Mouse (Mus musculus): Measurements from ENCODE around the gene Pold4. TPM values are rescaled to one million over a fixed set of nuclear protein-coding genes. Genes with fewer than 3 reads are reported as not detected.
"Not testable (repeated sequence)": the region's sequence is repeated elsewhere in the genome, so short reads cannot be mapped to it uniquely, and the experiment has no call there.

Pold4 gene
- total RNA-seq, 1 experiment from 2014 or later = 60.4 TPM

DNA sequence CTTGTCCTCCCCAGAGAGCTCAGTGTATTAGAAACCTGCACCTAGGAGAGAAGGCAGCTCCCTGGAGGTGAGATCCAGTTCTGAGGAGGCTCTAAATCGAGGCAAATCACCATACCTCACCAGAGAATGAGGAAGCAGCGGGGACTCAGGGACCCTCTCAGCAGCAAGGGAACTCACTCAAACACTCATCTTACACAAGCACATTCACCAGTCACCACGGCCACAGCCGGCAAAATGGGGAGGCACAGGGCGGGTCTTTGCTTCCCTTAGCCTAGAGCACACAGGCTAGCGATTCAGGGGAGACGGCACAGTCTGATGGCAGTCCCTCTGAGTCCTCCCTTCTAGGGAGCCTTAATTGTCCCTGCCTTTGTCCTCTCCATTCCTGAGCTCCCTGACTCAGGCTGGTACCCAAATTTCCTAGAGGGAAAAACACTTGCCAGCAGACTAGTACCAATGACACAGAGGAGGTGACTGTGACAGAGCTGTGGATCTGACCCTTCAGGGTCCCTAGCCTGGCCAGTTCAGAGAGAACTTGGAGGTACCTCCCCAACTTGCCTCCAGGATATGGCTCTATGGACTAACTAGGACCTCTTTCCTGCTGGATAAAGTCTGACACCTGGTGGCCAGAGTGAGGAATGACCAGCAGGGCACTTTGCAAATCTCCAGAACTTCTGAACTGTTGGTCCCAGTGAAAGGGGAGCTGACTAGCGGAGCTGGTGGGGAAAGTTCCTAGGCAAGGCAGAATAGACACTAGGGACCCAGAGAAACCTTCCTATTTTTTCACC is 3.6 kb upstream of the Pold4 start:
- peak; percentile 56 for DNase-seq

- no peak for DNase-seq
Measured at GRCm38 (mm10) chr19:4228891-4229290, 2.8 kb upstream of the Pold4 start.

DNA sequence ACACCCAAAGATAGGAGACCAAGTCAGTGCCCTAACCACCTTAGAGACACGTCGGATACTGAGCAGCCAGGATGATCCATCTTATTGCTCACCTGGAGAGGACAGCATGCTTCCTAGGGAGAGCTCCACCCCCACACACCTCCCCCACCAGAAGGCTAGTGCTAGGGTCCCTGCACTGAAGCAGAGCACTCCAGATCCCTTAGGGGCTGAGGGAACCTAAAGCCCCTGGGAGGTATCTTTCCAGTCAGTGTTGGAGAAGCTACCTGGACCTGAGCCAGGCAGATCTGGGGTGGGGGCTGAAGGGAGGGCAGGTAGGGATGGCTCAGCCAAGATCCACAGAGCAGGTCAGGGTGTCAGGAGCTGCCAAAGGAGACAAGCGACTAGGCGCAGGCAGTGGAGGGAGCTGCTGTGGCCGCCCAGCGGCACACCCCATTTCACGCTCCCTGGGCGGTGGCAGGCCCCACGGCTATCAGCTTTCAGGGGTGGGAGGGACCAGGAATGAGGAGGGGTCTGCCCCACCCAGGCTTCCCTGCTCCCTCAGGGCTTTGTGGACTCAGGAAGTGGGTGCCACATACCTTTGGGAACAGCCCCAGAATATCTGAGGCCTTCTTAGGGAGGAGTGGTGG is 2.1 kb upstream of the Pold4 start:
- no peak for DNase-seq

DNA sequence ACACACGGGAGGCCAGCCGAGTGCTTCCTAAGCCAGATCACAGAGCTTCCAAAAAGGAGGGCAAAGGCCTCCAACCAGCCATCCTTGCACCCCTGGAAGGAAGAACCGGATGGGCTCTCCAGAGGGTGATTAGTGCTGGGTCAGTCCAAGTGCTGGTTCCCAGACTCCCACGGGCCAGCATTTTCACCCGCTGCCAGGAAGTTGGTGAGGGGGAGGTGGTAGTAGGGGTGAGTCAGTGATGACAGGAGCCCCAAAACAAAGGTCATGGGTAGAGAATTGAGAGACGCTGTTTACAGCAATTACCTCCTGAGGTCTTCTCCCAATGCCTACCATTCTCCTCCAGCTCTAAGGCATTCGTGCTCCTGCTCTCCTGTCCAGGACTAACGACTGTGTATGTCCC is 1.3 kb upstream of the Pold4 start:
- peak; percentile 64 for DNase-seq

DNA sequence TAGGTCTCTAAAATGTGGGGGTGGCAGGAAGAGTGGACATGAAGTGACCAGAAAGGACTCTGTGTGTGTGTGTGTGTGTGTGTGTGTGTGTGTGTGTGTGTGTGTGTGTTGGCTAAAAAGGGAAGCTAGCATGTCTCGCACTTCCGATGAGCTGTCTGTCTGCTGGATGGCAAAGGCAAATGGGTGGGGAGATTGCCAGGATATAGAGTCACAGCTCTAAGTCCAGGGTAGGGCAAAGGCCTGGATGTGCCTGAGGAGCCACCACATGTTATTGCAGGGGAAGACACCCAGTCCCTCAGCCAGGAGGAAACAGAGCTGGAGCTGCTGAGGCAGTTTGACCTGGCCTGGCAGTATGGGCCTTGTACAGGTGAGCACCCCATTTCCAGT is 480 bp downstream of the Pold4 start:
- DNase-seq = no peak

DNA sequence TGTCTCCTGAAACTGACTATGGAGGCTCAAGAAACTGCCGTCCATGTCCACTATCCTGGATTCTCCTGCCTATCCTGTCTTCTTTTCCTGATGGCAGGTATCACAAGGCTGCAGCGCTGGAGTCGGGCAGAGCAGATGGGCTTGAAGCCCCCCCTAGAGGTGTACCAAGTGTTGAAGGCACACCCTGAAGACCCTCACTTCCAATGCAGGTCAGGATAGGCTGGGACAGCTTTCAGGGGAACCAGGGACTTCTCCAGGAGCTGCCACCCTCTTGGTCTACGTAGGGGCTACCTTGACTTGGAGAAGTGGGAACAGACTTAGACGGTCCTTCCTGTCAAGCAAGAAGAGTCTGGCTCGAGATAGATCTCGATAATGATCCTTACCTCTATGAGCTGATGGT is 952 bp downstream of the Pold4 start:
- no peak for DNase-seq

GRCm38 (mm10) chr19:4234548-4234947 is 2.8 kb downstream of the Pold4 start:
- no peak for DNase-seq

DNA sequence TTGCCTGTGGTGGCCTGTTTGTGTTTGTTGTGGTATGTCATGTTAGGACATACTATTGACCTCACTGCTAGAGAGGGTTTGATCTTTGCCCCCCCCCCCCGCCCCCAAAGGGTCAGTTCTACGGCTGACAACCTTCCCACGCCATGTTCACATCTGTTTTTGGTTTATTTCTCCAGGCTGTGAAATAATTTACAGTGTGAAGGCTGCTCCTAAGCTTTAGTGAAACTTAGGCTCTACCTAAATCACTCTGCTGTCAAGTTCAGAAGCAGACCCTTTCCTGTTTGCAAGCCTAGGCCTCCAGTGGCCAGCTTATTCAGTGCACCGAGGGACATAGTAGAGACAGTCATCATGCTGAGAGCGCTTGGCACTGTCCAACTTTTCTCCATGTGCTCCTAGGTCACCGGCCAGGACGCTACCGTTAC is 8.6 kb downstream of the Pold4 start:
- DNase-seq = no peak

- DNase-seq = no peak
Measured at GRCm38 (mm10) chr19:4242416-4242815, 10.7 kb downstream of the Pold4 start.

- no peak for DNase-seq
Measured at GRCm38 (mm10) chr19:4244775-4245174, 13.1 kb downstream of the Pold4 start.

- DNase-seq = no peak
Measured at GRCm38 (mm10) chr19:4247010-4247409, 15.3 kb downstream of the Pold4 start.

GRCm38 (mm10) chr19:4248683-4249082 is 17.0 kb downstream of the Pold4 start:
- not testable (repeated sequence) for DNase-seq

DNA sequence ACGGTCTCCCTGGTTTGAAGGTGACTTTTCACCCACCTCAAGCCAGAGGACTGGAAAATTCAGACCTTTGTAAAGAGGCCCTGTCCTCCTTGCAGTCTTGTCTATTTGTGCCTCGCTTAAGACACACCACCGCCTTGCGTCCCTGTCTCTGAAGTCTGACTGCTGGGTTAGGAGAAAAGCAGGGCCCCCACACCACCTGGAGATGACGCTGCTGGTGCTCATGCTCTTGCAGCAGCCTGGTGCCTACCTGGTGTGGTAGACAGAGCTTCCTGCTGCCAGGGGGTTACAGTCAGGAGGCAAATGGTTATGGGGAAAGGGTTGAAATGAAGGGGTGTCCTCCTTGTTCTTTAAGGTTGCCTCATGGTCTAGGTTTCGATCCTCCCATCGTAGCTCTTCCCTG is 22.5 kb downstream of the Pold4 start:
- no peak for DNase-seq

DNA sequence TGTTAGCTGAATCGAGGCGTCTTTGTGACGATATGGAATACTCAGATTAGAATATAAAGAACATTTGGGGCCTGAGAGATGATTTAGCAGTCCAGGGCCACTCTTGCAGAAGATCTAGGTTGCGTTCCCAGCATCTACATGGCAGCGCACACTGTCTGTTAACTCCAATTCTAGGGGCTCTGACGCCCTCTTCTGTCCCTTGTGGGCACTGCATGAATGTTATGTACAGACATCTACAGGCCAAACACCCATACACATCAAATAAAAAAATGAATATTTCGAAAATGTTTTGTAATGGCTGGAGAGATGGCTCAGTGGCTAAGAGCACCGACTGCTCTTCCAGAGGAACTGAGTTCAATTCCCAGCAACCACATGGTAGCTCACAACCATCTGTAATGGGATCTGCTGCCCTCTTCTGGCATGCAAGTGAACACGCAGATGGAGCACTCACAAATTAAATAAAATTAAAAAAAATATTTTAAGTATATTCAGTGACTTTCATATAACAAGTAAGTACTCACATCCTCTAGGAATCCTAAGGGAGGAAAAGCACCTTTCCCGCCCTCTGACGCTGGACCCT is 24.0 kb downstream of the Pold4 start:
- no peak for DNase-seq

- peak; percentile 91 for DNase-seq
Measured at GRCm38 (mm10) chr19:4257216-4257896, 25.7 kb downstream of the Pold4 start.

DNA sequence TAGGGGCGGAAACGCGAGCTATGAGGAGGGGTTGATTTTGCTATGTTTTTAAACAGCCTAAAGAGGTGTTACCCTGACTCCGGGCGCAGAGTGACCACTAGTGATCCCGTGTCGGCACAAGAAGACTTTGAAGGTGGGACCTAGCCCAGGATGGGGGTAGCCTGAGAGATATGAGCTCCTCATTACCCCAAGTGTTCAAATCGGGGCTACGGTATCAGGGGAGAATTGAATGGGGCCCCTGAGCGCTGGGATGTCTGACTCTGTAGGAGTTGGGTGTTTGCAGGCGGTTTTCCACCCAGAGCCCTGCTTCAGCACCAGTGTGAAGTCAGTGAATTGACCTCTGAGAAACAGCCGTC is 26.2 kb downstream of the Pold4 start:
- DNase-seq = no peak

- no peak for DNase-seq
Measured at GRCm38 (mm10) chr19:4261038-4261698, 29.5 kb downstream of the Pold4 start.

GRCm38 (mm10) chr19:4262756-4263155 is 31.1 kb downstream of the Pold4 start:
- no peak for DNase-seq

DNA sequence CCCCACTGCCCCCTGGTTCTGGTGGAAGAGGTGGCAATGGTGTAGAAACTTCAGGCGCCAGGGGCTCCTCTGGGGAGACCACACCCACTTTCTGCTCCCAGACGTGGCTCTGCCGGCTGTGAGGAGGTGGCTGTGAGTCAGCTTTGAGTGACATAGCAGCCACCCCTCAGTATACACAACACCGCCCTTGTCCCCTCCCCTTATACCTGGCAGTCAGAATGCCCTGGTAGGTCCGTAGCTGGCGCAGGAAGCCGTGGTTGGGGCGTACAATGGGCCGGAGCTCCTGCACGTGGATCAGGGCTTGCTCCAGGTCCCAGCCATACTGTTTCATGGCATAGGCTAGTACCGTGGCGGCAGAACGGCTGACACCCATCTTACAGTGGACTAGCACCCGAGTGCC is 32.0 kb downstream of the Pold4 start:
- no peak for DNase-seq

GRCm38 (mm10) chr19:4264171-4264780 is 32.6 kb downstream of the Pold4 start:
- peak; percentile 52 for DNase-seq

DNA sequence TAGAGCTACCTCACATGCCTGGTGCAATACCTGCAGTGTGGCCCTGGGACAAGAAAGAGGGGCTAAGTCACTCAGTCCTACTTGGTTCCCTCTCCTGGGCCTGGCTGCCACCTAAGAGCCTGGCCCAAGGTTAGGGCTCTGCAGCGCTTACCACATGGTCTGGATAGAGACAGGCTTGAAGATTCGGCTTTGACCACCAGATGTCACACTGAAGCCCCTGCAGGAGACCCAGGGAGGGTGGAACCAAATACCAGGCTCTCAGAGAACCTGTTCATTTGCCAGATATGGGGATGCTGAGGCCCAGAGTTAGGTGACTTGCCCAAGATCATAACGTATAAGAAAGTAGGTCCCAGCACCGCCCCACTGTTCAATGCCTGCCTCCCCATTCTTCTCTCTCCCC is 34.3 kb downstream of the Pold4 start:
- DNase-seq = no peak

All from adrenal gland, postnatal 25 days (tissue).